Mouse (Mus musculus) myocyte (in vitro differentiated cells): Measurements from ENCODE around the gene Tedc1. TPM values are rescaled to one million over a fixed set of nuclear protein-coding genes. Genes with fewer than 3 reads are reported as not detected.
"Not testable (repeated sequence)": the region's sequence is repeated elsewhere in the genome, so short reads cannot be mapped to it uniquely, and the experiment has no call there.

ENCODE experiments used
- H3K27me3 ChIP-seq: one replicate; pipeline ENCODE4 v1.6.1; 2011; ENCODE audit not compliant: control insufficient read depth, insufficient read depth, insufficient read length
- H3K36me3 ChIP-seq: one replicate; pipeline ENCODE4 v1.6.1; 2011; ENCODE audit not compliant: control insufficient read depth, insufficient read depth
- H3K4me2 ChIP-seq: one replicate; pipeline ENCODE4 v1.6.1; 2011; ENCODE audit warnings: low read depth, control low read depth
- H3K4me3 ChIP-seq: one replicate; pipeline ENCODE4 v1.5.1; 2011; ENCODE audit warnings: mild to moderate bottlenecking, control low read depth, moderate library complexity
- H3K79me2 ChIP-seq: one replicate; pipeline ENCODE4 v1.6.1; 2011; ENCODE audit not compliant: control insufficient read depth, insufficient read depth
- H3ac ChIP-seq: one replicate; pipeline ENCODE4 v1.6.1; 2011; ENCODE audit not compliant: control insufficient read depth, insufficient read length
- CEBPB ChIP-seq: IDR thresholded peaks from 2 replicates; pipeline ENCODE4 v1.6.1; 2011; ENCODE audit warnings: mild to moderate bottlenecking, moderate library complexity; ENCODE audit not compliant: poor library complexity, insufficient read depth, severe bottlenecking
- E2F4 ChIP-seq: IDR thresholded peaks from one replicate; pipeline ENCODE4 v1.6.1; 2011; ENCODE audit warnings: mild to moderate bottlenecking, control low read depth, moderate library complexity; ENCODE audit not compliant: insufficient read depth
- MAX ChIP-seq: IDR thresholded peaks from one replicate; pipeline ENCODE4 v1.6.1; 2011; ENCODE audit warnings: low read depth, mild to moderate bottlenecking, control low read depth
- MYOD1 ChIP-seq, 3 experiments: IDR thresholded peaks; one replicate each; pipeline ENCODE4 v1.6.1; 2011; ENCODE audit warnings: control low read depth in 2 of 3, low read depth in 2 of 3, mild to moderate bottlenecking in 2 of 3, moderate library complexity in 1 of 3; ENCODE audit not compliant: insufficient read length in 2 of 3, control insufficient read depth in 1 of 3
- MYOG ChIP-seq, 3 experiments: IDR thresholded peaks; one replicate each; pipeline ENCODE4 v1.6.1; 2011; ENCODE audit warnings: control low read depth in 2 of 3, low read depth in 2 of 3, mild to moderate bottlenecking in 2 of 3; ENCODE audit not compliant: insufficient read length in 2 of 3, control insufficient read depth in 1 of 3, insufficient read depth in 1 of 3
- POLR2A ChIP-seq: IDR thresholded peaks from one replicate; pipeline ENCODE4 v1.6.1; 2011; ENCODE audit warnings: low read depth, mild to moderate bottlenecking, control low read depth, moderate library complexity; ENCODE audit not compliant: insufficient read length
- POLR2AphosphoS2 ChIP-seq: IDR thresholded peaks from one replicate; pipeline ENCODE4 v1.6.1; 2011; ENCODE audit warnings: low read depth, control low read depth; ENCODE audit not compliant: insufficient read length
- REST ChIP-seq: IDR thresholded peaks from one replicate; pipeline ENCODE4 v1.6.1; 2011; ENCODE audit warnings: mild to moderate bottlenecking, control low read depth, moderate library complexity; ENCODE audit not compliant: insufficient read depth, insufficient read length
- SRF ChIP-seq: IDR thresholded peaks from one replicate; pipeline ENCODE4 v1.6.1; 2011; ENCODE audit warnings: low read depth; ENCODE audit not compliant: control insufficient read depth, insufficient read length
- TCF12 ChIP-seq: IDR thresholded peaks from one replicate; pipeline ENCODE4 v1.6.1; 2011; ENCODE audit warnings: mild to moderate bottlenecking, control low read depth; ENCODE audit not compliant: poor library complexity, insufficient read depth, severe bottlenecking
- TCF3 ChIP-seq: IDR thresholded peaks from one replicate; pipeline ENCODE4 v1.6.1; 2011; ENCODE audit warnings: low read depth, control low read depth; ENCODE audit not compliant: insufficient read length
- USF1 ChIP-seq: IDR thresholded peaks from one replicate; pipeline ENCODE4 v1.6.1; 2011; ENCODE audit warnings: low read depth, mild to moderate bottlenecking, control low read depth, moderate library complexity
- polyA plus RNA-seq: library from polyadenylated mRNA; unstranded; fragments of >200 nt; fragmentation: generic; extraction: Trizol; gene quantifications from one replicate; pipeline ENCODE4 v1.2.1, GENCODE M21; 2012; ENCODE audit warnings: missing spikeins

The Tedc1 gene
- polyA plus RNA-seq, 1 experiment: 6.6 TPM

DNA sequence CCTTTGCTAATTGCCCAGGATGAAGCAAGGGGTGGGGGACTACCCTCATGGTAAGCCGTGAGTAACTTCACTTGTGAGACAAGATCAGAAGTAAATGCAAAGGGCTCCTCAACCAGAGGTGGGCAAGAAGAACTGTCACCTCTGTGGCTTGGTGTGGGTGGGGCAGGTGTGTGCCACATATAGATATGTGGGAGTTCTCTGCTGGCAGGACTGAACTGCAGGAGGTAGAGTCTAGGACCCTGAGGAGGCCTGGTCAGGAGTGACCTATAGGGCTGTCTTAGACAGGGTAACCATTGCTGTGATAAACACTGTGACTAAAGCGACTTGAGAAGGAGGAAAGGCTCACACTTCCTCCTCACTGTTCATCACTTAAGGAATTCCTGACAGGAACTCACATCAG, 37.2 kb downstream of the Tedc1 start:
- Histone ChIP-seq H3K4me2 (no peak overlapping the region), H3K36me3 (no peaks in the 10 kb centered on the region), H3ac (no peak overlapping the region), H3K27me3 (no peaks in the 10 kb centered on the region), H3K4me3 (no peak overlapping the region), H3K79me2 (no peaks in the 10 kb centered on the region)
- TF ChIP-seq TCF3 (no peak), E2F4 (no peak), CEBPB (no peak), MAX (no peak), POLR2A (no peak), REST (no peak), USF1 (no peak), TCF12 (no peak), MYOD1 (IDR thresholded peaks at IDR 0.05; ENCODE audit: control insufficient read depth in 1 of 3, insufficient read length in 2 of 3, low read depth in 2 of 3) (no peak), SRF (no peak)

DNA sequence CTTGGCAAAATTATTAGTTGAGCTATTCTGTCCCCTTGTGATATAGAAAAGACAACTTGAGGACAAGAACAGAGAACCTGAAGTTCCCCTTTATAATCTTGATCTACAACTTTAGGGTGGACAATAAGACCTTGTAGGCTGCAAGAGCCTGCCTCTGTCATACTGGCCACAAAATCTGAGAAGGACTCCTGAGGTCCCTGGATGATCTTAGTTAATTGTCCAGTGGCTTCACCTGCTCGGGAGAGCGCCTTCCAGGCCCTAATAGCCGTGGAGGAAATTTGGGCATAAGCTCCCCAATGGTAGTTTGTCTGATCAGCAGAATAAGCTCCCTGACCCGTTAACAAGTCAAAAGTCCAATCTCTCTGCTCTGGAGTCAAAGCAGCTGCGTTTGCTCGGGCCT, 42.9 kb downstream of the Tedc1 start:
- H3K4me2 ChIP-seq, H3ac ChIP-seq, H3K27me3 ChIP-seq, H3K36me3 ChIP-seq, H3K79me2 ChIP-seq, H3K4me3 ChIP-seq: not testable (repeated sequence)

DNA sequence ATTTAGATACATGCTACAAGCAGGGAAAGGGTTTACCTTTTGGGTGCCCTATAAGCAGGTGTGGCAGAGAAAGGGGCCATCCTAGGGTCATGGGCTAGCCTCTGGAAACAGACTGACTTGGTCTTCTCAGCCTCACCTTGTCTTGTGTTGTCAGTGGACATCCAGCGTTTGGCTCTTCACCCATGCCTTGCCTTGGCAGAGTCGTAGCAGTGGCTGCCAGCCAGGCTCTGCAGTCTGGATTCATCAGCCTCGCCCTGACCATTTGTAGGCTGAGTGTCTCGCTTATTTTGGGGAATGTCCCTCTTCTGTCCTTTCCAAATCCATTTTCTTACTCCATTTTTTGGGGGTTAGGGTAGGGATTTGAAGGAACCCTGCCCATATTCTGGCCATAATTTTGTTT, 45.1 kb downstream of the Tedc1 start:
- no peaks in the 10 kb centered on the region for H3K27me3 ChIP-seq
- no peak overlapping the region for H3ac ChIP-seq
- no peaks in the 10 kb centered on the region for H3K79me2 ChIP-seq
- H3K4me3 ChIP-seq: no peak overlapping the region
- H3K4me2 ChIP-seq: no peak overlapping the region
- H3K36me3 ChIP-seq: no peaks in the 10 kb centered on the region
- TF ChIP-seq REST (no peak), MYOG (IDR thresholded peaks at IDR 0.05; ENCODE audit: control insufficient read depth in 1 of 3, insufficient read depth in 1 of 3, insufficient read length in 2 of 3, low read depth in 2 of 3) (no peak), USF1 (no peak), MAX (no peak), POLR2AphosphoS2 (no peak), E2F4 (no peak), POLR2A (no peak), MYOD1 (IDR thresholded peaks at IDR 0.05; ENCODE audit: control insufficient read depth in 1 of 3, insufficient read length in 2 of 3, low read depth in 2 of 3) (no peak), TCF3 (no peak), SRF (no peak), TCF12 (no peak), CEBPB (no peak)

DNA sequence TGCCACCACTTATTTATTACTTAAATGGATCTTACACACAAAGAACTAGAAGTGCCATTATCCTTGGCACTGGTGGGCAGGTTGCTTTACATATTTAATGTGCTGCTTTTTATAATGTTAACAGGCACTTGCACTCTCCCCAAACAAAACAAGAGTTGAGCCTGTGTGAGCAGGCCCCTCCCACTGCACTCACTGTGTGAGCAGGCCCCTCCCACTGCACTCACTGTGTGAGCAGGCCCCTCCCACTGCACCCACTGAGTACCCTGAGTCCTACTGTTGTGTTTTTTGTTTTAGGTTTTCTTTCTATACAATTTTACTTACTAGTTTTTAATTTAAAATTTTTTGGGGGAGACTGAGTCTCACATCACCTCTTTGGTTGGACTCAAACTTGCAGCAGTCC, 45.8 kb downstream of the Tedc1 start:
- Histone ChIP-seq H3K36me3 (no peaks in the 10 kb centered on the region), H3K79me2 (no peaks in the 10 kb centered on the region), H3K27me3 (no peaks in the 10 kb centered on the region), H3K4me2 (no peak overlapping the region), H3ac (no peak overlapping the region), H3K4me3 (no peak overlapping the region)
- TF ChIP-seq MYOG (IDR thresholded peaks at IDR 0.05; ENCODE audit: control insufficient read depth in 1 of 3, insufficient read depth in 1 of 3, insufficient read length in 2 of 3, low read depth in 2 of 3): no peak
- no peak for TF ChIP-seq E2F4

DNA sequence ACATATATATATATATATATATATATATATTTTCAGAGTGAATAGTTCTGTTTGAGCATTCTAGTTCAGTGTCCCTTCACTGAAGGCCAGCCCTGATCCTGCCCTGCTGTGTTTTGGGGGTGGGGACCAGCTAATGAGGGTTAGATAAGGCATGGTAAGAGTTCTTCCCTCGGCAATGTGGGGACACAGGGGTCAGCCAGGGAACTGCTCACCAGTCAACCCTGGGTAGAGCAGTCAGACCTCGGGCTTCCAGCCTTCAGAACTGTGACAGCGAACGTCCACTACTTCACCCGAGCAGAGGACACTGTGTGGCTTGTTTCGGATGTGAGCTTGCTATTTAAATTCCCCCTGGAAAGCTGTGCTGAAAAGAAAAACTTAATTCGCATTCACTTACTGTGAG, 47.3 kb downstream of the Tedc1 start:
- Histone ChIP-seq H3K79me2 (no peaks in the 10 kb centered on the region), H3K4me2 (no peak overlapping the region), H3K36me3 (no peaks in the 10 kb centered on the region), H3K27me3 (no peaks in the 10 kb centered on the region), H3ac (no peak overlapping the region), H3K4me3 (no peak overlapping the region)
- TF ChIP-seq MYOG (IDR thresholded peaks at IDR 0.05; ENCODE audit: control insufficient read depth in 1 of 3, insufficient read depth in 1 of 3, insufficient read length in 2 of 3, low read depth in 2 of 3) (no peak), POLR2AphosphoS2 (no peak), E2F4 (no peak), TCF3 (no peak), MYOD1 (IDR thresholded peaks at IDR 0.05; ENCODE audit: control insufficient read depth in 1 of 3, insufficient read length in 2 of 3, low read depth in 2 of 3) (no peak), CEBPB (no peak), SRF (no peak), USF1 (no peak), TCF12 (no peak), REST (no peak), POLR2A (no peak), MAX (no peak)
